Mouse (Mus musculus): Measurements from ENCODE around the gene Ahnak2. TPM values are rescaled to one million over a fixed set of nuclear protein-coding genes. Genes with fewer than 3 reads are reported as not detected.
"Not testable (repeated sequence)": the region's sequence is repeated elsewhere in the genome, so short reads cannot be mapped to it uniquely, and the experiment has no call there.

The Ahnak2 gene
- polyA plus RNA-seq, 1 experiment from 2014 or later = 0.25 TPM

GRCm38 (mm10) chr12:112816866-112817265 is 14.4 kb upstream of the Ahnak2 start:
- not testable (repeated sequence) for H3K9me3 ChIP-seq (replicated peaks); H3K9ac ChIP-seq; H3K4me2 ChIP-seq; H3K4me1 ChIP-seq; H3K27ac ChIP-seq; H3K27me3 ChIP-seq; H3K4me3 ChIP-seq; ATAC-seq
- peaks cover 93% of the 10 kb centered on the region for H3K36me3 ChIP-seq (ENCODE audit: poor library complexity, severe bottlenecking)
- WGBS = 85% methylated on average over 7 of the region's 7 CpGs

- Histone ChIP-seq H3K27me3 (no peaks in the 10 kb centered on the region), H3K36me3 (ENCODE audit: poor library complexity, severe bottlenecking) (peaks cover 92% of the 10 kb centered on the region), H3K27ac (no peak overlapping the region), H3K9me3 (replicated peaks) (no peaks in the 10 kb centered on the region), H3K4me3 (no peak overlapping the region), H3K4me2 (no peak overlapping the region), H3K4me1 (0 out of 2 replicates have a peak, but pooled peaks cover 2% of the 10 kb centered on the region), H3K9ac (no peak overlapping the region)
- ATAC-seq = no peak
- WGBS = 54% methylated on average over 4 of the region's 4 CpGs
Measured at GRCm38 (mm10) chr12:112816294-112816693, 13.8 kb upstream of the Ahnak2 start.

- ATAC-seq = no peak
- no peak overlapping the region; the same call in 1 of the 2 replicates for H3K9ac ChIP-seq
- no peak overlapping the region for H3K4me2 ChIP-seq
- H3K9me3 ChIP-seq (replicated peaks) = no peaks in the 10 kb centered on the region
- peaks cover 81% of the 10 kb centered on the region for H3K36me3 ChIP-seq (ENCODE audit: poor library complexity, severe bottlenecking)
- no peaks in the 10 kb centered on the region for H3K27me3 ChIP-seq
- WGBS = 83% methylated on average over 14 of the region's 14 CpGs
- H3K27ac ChIP-seq = no peak overlapping the region
- no peak overlapping the region for H3K4me3 ChIP-seq
- peaks cover 5% of the 10 kb centered on the region for H3K4me1 ChIP-seq
Measured at GRCm38 (mm10) chr12:112814682-112815470, 12.4 kb upstream of the Ahnak2 start.

- no peak for ATAC-seq
- no peak overlapping the region for H3K9ac ChIP-seq
- H3K27ac ChIP-seq = no peak overlapping the region
- H3K27me3 ChIP-seq = no peaks in the 10 kb centered on the region
- H3K4me1 ChIP-seq = peaks cover 16% of the 10 kb centered on the region
- WGBS = 88% methylated on average over 7 of the region's 7 CpGs
- no peak overlapping the region for H3K4me3 ChIP-seq
- H3K4me2 ChIP-seq = no peak overlapping the region
- H3K9me3 ChIP-seq (replicated peaks) = no peaks in the 10 kb centered on the region
- peaks cover 66% of the 10 kb centered on the region for H3K36me3 ChIP-seq (ENCODE audit: poor library complexity, severe bottlenecking)
Measured at GRCm38 (mm10) chr12:112813370-112813769, 10.9 kb upstream of the Ahnak2 start.

GRCm38 (mm10) chr12:112810092-112810885 is 7.8 kb upstream of the Ahnak2 start:
- H3K4me2 ChIP-seq = peak overlapping the region; percentile 81
- no peak for ATAC-seq
- 65% methylated on average over 19 of the region's 19 CpGs for whole genome bisulfite sequencing
- H3K4me1 ChIP-seq = peaks cover 21% of the 10 kb centered on the region
- no peaks in the 10 kb centered on the region for H3K9me3 ChIP-seq (replicated peaks)
- H3K27me3 ChIP-seq = peaks cover 3% of the 10 kb centered on the region; the same call in 1 of the 2 replicates
- H3K9ac ChIP-seq = peak overlapping the region; percentile 76; the same call in 1 of the 2 replicates
- H3K4me3 ChIP-seq = peak overlapping the region; percentile 68; the same call in 1 of the 2 replicates
- H3K27ac ChIP-seq = no peak overlapping the region
- peaks cover 37% of the 10 kb centered on the region for H3K36me3 ChIP-seq (ENCODE audit: poor library complexity, severe bottlenecking)

- Histone ChIP-seq H3K27ac (no peak overlapping the region), H3K36me3 (ENCODE audit: poor library complexity, severe bottlenecking) (peaks cover 31% of the 10 kb centered on the region), H3K4me3 (peak overlapping the region; percentile 68), H3K4me1 (peaks cover 21% of the 10 kb centered on the region), H3K27me3 (peaks cover 3% of the 10 kb centered on the region; the same call in 1 of the 2 replicates), H3K9ac (peak overlapping the region; percentile 76), H3K9me3 (replicated peaks) (no peaks in the 10 kb centered on the region), H3K4me2 (peak overlapping the region; percentile 81)
- no peak for ATAC-seq
- 25% methylated on average over 8 of the region's 8 CpGs for WGBS
Measured at GRCm38 (mm10) chr12:112809641-112810040, 7.2 kb upstream of the Ahnak2 start.

- Histone ChIP-seq H3K9ac (peak within 1 kb of the TSS; percentile 76), H3K36me3 (ENCODE audit: poor library complexity, severe bottlenecking) (peaks cover 22% of the 10 kb centered on the region), H3K4me1 (peaks cover 26% of the 10 kb centered on the region), H3K27ac (peak within 1 kb of the TSS; percentile 61), H3K9me3 (replicated peaks) (no peaks in the 10 kb centered on the region), H3K4me2 (peak within 1 kb of the TSS; percentile 81), H3K27me3 (peaks cover 3% of the 10 kb centered on the region; the same call in 1 of the 2 replicates), H3K4me3 (peak within 1 kb of the TSS; percentile 68)
- ATAC-seq = peak; percentile 96
- WGBS = 1% methylated on average over 64 of the region's 64 CpGs
Measured at GRCm38 (mm10) chr12:112808587-112809364, 6.3 kb upstream of the Ahnak2 start, which contains the start of gene Clba1. Clba1 (plus strand) TSS chr12:112808937.

GRCm38 (mm10) chr12:112808212-112808586 is 5.7 kb upstream of the Ahnak2 start:
- H3K4me3 ChIP-seq = peak overlapping the region; percentile 68
- no peaks in the 10 kb centered on the region for H3K9me3 ChIP-seq (replicated peaks)
- peaks cover 5% of the 10 kb centered on the region; the same call in 1 of the 2 replicates for H3K27me3 ChIP-seq
- 67% methylated on average over 5 of the region's 5 CpGs for WGBS
- peak overlapping the region; percentile 61 for H3K27ac ChIP-seq
- peaks cover 26% of the 10 kb centered on the region for H3K4me1 ChIP-seq
- peaks cover 16% of the 10 kb centered on the region for H3K36me3 ChIP-seq (ENCODE audit: poor library complexity, severe bottlenecking)
- ATAC-seq = peak; percentile 46
- peak overlapping the region; percentile 71 for H3K9ac ChIP-seq
- peak overlapping the region; percentile 81 for H3K4me2 ChIP-seq

GRCm38 (mm10) chr12:112807796-112808195 is 5.3 kb upstream of the Ahnak2 start:
- WGBS = 86% methylated on average over 4 of the region's 4 CpGs
- no peak overlapping the region for H3K4me3 ChIP-seq
- H3K4me1 ChIP-seq = peaks cover 28% of the 10 kb centered on the region
- no peaks in the 10 kb centered on the region for H3K9me3 ChIP-seq (replicated peaks)
- H3K9ac ChIP-seq = 0 out of 2 replicates have a peak overlapping the region, but pooled peaks have one; percentile 26
- H3K27me3 ChIP-seq = peaks cover 9% of the 10 kb centered on the region; the same call in 1 of the 2 replicates
- peaks cover 12% of the 10 kb centered on the region; the same call in 1 of the 2 replicates for H3K36me3 ChIP-seq (ENCODE audit: poor library complexity, severe bottlenecking)
- H3K27ac ChIP-seq = no peak overlapping the region
- H3K4me2 ChIP-seq = peak overlapping the region; percentile 81; the same call in 1 of the 2 replicates
- no peak for ATAC-seq

- H3K9ac ChIP-seq = no peak overlapping the region
- no peak overlapping the region for H3K27ac ChIP-seq
- ATAC-seq = no peak
- no peaks in the 10 kb centered on the region for H3K9me3 ChIP-seq (replicated peaks)
- H3K4me2 ChIP-seq = no peak overlapping the region
- WGBS = 82% methylated on average over 6 of the region's 6 CpGs
- no peak overlapping the region for H3K4me3 ChIP-seq
- peaks cover 25% of the 10 kb centered on the region for H3K27me3 ChIP-seq
- peaks cover under 1% of the 10 kb centered on the region; the same call in 1 of the 2 replicates for H3K36me3 ChIP-seq (ENCODE audit: poor library complexity, severe bottlenecking)
- peaks cover 39% of the 10 kb centered on the region for H3K4me1 ChIP-seq
Measured at GRCm38 (mm10) chr12:112806044-112806443, 3.6 kb upstream of the Ahnak2 start.

- no peak for ATAC-seq
- Histone ChIP-seq H3K36me3 (ENCODE audit: poor library complexity, severe bottlenecking) (no peaks in the 10 kb centered on the region), H3K9ac (no peak overlapping the region), H3K27me3 (peaks cover 40% of the 10 kb centered on the region), H3K4me2 (no peak overlapping the region), H3K9me3 (replicated peaks) (no peaks in the 10 kb centered on the region), H3K4me3 (no peak overlapping the region), H3K27ac (no peak overlapping the region), H3K4me1 (peaks cover 25% of the 10 kb centered on the region)
- WGBS = 50% methylated on average over 13 of the region's 13 CpGs
Measured at GRCm38 (mm10) chr12:112804046-112804445, 1.6 kb upstream of the Ahnak2 start.
